Mouse (Mus musculus) natural killer cell, adult 2 months (primary cell): ENCODE data around the gene Rsbn1l.
"Not testable (repeated sequence)": the region's sequence is repeated elsewhere in the genome, so short reads cannot be mapped to it uniquely, and the experiment has no call there.

Experiments
- DNase-seq, 2 experiments: peaks; one replicate each; pipeline ENCODE4 v3.0.0; 2022; ENCODE audit warnings: low spot score in 2 of 2

Gene Rsbn1l

DNA sequence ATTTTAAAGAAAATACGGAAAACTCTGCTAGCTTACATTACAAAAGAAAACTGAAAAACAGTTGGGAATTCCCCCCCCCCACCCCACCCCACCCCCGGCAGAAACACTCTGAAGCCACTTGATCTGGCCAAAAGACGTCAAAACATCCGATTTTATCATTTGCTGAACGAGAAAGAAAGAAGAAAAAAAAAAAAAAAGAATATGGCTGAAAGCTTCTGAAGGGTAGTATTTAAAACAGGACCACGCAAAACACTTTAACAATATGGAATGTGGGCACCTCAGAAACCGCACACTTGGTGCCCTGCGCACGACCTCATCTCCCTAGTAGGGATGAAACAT lies 5.7 kb downstream of the Rsbn1l start:
- DNase-seq, result no peak

- DNase-seq, result no peak
Observed at GRCm38 (mm10) chr5:20950093-20950492, 6.1 kb downstream of the Rsbn1l start.

GRCm38 (mm10) chr5:20946906-20947305 lies 9.3 kb downstream of the Rsbn1l start:
- DNase-seq, result peak; percentile 31 to 49

GRCm38 (mm10) chr5:20944961-20945748 lies 11.0 kb downstream of the Rsbn1l start:
- DNase-seq, result peak; percentile 73 to 82

- not testable (repeated sequence) for DNase-seq
Observed at GRCm38 (mm10) chr5:20943791-20944190, 12.4 kb downstream of the Rsbn1l start.

- DNase-seq, result peak; percentile 26 to 45
Observed at GRCm38 (mm10) chr5:20942523-20942922, 13.7 kb downstream of the Rsbn1l start.

DNA sequence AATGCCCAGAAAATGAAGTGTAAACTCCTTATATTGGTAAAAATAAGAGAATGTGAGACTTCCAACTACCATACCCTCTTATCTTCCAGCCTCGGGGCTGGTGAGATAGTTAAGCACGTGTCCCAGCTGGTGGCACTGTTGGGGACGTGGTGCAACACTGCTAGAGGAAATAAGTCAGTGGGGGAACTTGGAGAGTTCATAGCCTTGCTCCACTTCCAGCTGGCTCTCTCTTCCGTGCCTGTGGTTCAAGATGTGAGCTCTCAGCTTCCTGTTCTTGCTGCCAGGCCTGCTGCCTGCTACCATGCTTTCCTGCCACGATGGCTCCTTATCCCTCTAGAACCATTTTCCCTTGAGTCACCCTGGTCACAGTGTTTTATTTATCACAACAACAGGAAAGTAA lies 15.0 kb downstream of the Rsbn1l start:
- peak; percentile 46 to 53 for DNase-seq

- DNase-seq, result no peak
Observed at GRCm38 (mm10) chr5:20940696-20941095, 15.5 kb downstream of the Rsbn1l start.

DNA sequence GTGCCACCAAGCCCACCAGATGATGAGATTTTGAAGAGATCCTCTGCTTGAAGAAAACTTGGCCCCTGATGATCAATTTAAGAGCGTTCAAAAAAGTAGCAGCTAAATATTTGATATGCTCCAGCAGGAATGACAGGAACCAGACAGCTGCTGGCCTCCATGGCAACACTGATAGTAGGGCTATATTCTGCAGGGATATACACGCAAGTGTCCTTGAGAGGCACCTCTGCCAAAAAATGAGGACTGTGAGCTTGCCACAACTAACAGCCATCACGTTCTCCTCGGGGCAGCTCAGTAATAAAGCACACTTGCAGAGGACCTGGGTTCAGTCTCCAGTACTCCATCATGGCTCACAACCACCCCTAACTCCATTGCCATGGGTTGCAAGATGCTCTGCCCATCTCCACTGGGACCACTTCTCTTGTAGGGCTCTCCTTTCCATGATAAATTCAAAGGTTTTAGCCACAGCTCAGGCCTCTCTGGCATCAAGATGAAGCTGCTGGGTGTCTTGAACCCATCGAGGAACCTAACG lies 16.1 kb downstream of the Rsbn1l start:
- no peak for DNase-seq

- no peak for DNase-seq
Observed at GRCm38 (mm10) chr5:20938523-20938922, 17.7 kb downstream of the Rsbn1l start.

DNA sequence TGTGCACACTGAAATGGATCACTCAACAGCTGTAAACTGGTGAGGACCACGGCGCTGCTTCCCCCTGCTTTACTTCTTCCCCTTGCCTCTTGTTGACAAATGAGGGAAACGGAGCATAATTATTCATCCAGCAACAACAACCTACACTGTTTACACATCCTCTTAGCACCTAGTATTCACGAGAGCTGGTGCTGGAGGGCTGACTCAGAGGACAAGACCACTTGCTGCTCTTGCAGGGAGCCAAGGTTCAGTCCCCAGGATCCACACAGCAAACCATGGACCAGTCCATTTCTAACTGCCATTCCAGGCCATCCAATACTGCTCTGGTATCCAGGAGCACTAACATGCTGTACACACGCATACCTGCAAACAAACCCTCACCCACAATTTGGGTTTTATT lies 20.3 kb downstream of the Rsbn1l start:
- no peak for DNase-seq

- DNase-seq, result peak in 1 of 2 experiments; percentile 60
Observed at GRCm38 (mm10) chr5:20932585-20932984, 23.6 kb downstream of the Rsbn1l start.

DNA sequence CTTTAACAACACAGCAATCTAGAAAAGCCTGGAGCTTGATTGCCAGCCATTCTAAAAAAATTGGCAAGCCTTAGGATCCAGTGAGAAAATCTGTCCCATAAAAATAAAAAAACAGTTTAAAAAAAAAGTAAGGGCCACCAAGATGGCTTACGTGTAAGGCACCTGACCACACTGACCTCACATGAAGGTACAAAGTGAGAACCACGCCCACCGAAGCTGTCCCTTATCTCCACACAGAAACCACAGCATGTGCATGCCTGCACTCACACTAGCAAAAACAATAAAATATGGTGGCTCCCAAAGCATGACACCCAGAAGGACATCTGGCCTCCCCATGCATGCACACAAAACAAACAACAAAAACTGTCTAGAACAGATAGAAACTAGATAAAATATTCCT lies 24.9 kb downstream of the Rsbn1l start:
- peak; percentile 64 to 77 for DNase-seq

GRCm38 (mm10) chr5:20930430-20930829 lies 25.8 kb downstream of the Rsbn1l start:
- DNase-seq, result no peak

DNA sequence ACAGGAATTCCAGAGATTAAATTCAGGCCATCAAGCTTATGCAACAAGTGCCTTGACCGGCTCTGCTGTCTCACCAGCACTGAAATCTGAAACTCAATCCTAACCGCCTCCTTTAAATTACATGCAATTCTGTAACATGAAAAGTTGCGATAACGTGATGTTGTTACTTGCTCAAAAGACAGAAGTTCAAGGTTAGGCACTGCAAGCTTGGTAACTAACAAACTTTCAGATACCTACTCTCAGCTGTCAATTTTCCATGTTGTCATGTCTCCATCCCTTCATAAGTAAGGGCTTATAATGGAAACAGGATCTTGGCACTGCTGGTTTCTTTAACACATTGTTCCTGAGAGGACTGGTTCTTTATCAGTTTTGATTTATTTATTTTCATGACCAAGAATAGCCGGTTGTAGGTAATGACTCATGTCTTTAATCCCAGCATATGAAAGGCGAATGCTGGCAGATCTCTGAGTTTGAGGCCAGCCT lies 26.5 kb downstream of the Rsbn1l start:
- DNase-seq, result no peak

- no peak for DNase-seq
Observed at GRCm38 (mm10) chr5:20925451-20925850, 30.7 kb downstream of the Rsbn1l start.

- no peak for DNase-seq
Observed at GRCm38 (mm10) chr5:20924608-20925007, 31.6 kb downstream of the Rsbn1l start.

GRCm38 (mm10) chr5:20919566-20919965 lies 36.6 kb downstream of the Rsbn1l start:
- DNase-seq, result no peak

GRCm38 (mm10) chr5:20918967-20919366 lies 37.2 kb downstream of the Rsbn1l start:
- DNase-seq, result no peak

DNA sequence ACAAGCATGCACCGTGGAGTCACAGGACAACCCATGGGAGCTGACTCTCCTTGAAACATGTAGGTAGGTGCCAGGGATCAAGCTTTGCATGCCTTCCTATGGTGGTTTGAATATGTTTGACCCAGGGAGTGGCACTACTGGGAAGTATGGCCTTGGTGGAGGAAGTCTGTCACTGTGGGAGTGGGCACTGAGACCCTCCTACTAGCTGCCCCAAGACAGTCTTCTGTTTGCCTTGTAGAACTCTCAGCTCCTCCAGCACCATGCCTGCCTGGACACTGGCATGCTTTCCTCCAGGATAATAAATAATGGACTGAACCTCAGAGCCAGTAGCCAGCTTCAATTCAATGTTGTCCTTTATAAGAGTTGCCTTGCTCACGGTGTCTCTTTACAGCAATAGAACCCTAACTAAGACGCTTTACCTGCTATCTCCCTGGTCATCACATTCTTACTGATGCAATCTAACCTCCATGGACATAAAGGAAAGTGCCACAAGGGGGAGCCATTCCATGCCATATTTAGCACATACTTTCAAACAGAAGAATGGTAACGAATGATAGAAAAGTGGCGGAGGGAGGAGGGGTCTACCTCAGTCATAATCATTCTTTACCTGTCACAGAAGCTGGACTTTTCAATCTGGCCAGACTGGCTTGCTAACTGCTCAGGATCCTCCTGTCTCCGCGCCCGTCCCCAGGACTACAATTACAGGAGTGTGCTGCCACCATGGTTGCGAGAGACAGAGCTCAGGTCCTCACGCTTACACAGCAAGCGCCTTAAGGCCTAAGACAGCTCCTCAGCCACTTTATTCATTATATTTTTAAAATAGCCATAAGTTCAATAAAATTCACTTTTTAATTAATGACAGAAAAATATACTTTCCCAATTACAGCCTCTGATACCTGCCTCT lies 42.6 kb downstream of the Rsbn1l start:
- peak; percentile 68 to 77 for DNase-seq

GRCm38 (mm10) chr5:20911741-20912140 lies 44.5 kb downstream of the Rsbn1l start:
- DNase-seq, result no peak

DNA sequence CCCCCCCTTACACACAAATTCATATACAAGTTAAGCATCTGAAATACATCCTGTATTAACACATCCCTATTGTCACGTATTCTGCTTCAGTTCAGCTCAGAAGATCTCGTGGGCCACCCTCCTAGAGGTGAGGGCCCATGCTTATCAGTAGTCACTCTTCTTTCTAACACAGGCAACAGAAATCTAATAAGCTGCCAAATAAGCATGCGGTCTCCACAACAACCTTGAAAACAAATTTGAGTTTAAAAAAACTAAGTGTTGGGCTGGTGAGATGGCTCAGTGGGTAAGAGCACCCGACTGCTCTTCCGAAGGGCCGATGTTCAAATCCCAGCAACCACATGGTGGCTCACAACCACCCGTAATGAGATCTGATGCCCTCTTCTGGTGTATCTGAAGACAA lies 50.0 kb downstream of the Rsbn1l start:
- no peak for DNase-seq
